Mouse (Mus musculus): ENCODE data around the gene Fbxo17.
A peak's percentile ranks its signal among the peaks of the same experiment; 100 is the strongest.

The Fbxo17 gene

DNA sequence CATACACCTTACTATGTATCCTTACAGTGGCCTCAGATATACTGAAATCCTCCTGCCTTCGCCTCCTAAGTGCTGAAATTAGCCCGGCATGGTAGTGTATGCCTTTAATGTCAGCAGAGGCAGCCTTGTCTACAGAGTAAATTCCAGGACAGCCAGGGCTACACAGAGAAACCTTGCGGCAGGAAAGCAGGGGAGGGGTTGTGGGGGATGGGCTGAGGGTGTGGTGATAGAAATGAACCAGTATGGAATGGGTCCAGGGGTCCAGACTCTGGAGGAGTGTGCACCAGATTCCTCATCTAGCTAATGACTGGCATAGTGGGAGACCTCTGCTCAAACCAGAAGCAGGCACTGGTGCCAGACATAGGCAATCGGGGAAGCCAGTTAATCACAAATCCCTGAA lies 2.6 kb downstream of the Fbxo17 start:
- DNase-seq (ENCODE audit: low spot score), result no peak

DNA sequence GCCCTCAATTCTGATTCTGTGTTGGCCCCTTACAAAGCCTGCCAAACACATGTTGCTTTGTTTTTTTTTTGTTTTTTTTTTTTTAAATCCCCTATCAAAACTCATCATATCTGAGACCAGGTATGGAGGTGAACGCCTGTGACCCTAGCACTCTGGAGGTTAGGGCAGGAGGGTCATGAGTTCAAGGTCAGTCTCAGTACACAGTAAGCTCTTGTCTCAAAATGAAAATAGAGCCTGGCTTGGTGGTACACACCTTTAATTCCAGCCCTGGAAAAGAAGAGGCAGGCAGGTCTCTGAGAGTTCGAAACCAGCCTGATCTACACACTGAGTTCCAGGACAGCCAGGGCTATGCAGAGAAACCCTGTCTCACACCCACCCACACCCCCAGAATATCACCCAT lies 3.0 kb downstream of the Fbxo17 start:
- DNase-seq (ENCODE audit: low spot score), result no peak

DNA sequence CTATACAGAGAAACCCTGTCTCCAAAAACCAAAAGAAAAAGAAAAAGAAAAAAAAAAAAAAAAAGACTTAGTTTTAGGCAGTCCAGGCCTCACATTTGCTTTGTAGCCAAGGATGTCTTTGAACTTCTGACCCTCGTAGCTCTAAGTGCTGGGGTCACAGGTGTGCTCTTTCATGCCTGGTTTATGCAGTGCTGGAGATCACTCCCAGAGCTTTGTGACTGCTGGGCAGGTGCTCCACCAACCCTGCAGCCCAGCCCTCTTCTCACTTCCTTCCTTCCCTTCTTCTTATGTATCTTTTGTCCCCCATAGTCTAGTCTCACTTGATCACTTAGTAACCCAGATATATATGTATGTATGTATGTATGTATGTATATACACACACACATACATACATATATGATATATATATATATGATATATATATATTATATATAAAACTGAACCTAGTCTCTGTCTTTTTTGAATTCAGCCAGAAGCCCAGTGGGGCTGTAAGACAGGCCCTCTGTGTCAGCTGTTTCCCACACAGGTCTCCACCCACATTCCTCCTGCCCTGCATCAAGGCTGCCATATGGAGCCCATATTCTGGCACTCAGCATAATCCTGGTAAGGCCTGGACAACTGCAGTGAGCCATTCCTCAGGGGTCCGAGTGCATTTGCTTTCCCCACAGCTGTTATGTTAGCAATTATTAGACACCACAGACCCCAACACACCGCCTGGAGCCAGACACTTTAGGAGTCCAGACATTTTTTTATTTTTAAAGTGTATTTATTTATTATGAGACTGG lies 4.3 kb downstream of the Fbxo17 start:
- DNase-seq (ENCODE audit: low spot score), result no peak

- DNase-seq (ENCODE audit: low spot score), result no peak
These were observed 5.5 kb downstream of the Fbxo17 start for GRCm38 (mm10) chr7:28722079-28722478.

DNA sequence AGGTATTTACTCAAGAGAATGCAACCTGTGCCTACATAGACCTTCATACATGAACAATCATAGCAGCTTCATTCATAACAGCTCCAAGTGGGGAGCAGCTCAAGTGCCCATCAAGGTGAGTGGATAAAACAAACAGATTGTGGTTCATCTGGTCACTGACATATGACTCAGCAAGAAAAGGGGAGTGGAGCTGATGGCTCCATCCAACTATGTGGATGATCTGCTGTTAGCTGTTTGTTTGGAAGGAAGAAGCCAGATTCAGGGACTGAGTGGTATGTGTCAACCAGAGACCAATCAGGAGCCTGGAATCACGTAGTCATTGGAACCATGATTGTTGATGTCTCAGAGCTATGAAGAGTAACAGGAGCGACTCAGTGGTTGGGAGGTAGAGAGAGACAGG lies 8.0 kb downstream of the Fbxo17 start:
- no peak for DNase-seq (ENCODE audit: low spot score)

- DNase-seq (ENCODE audit: low spot score), result peak; percentile 68
These were observed 10.0 kb downstream of the Fbxo17 start for GRCm38 (mm10) chr7:28726600-28726999.

- DNase-seq (ENCODE audit: low spot score), result peak; percentile 44
These were observed 11.2 kb downstream of the Fbxo17 start for GRCm38 (mm10) chr7:28727649-28728340.

DNA sequence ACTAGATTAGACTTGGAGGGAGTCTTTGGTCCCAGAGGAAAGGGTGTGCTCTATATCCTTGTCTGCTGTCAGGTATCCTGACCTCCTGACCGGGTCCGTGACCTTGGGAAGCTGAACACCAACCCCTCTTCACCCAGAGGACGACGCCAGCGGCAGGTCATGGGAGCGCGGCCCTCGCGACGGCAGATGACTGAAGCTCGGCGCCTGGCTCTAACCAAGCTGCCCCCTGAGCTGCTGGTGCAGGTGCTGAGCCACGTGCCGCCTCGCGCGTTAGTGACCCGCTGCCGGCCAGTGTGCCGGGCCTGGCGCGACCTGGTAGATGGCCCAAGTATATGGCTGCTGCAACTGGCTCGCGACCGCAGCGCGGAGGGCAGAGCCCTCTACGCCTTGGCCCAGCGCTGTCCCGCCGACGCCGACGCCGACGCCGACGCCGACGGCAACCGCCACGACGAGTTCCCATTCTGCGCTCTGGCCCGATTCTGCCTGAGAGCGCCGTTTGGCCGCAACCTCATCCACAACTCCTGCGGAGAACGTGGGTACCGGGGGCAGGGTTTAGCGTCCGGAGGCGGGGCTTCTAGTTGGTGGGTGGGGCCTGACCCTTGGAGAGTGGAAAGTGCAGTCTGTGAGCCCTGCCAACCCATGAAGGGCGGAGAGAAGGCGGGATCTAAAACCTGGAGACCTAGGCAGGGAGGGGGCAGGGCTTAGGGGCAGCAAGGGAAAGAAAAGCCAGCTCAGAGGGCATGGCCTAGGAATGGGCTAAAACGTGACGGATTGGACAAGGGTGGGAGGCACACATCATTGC lies 15.9 kb downstream of the Fbxo17 start:
- DNase-seq (ENCODE audit: low spot score), result no peak

DNA sequence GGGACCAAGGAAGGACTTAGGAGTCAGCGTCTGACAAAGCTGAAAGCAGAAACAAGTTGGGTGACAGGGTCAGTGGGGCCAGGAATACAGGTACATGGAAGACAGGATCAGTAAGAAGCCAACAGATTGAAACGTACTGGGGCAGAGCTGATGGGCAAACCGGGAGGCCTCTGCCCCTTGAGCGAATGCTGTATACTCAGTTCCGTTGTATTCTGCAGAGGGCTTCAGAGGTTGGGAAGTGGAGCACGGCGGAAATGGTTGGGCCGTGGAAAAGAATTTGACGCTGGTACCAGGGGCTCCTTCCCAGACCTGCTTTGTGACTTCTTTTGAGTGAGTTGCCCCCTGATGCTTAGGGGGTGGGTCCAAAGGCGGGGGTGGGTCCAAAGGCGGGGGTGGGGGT lies 16.6 kb downstream of the Fbxo17 start:
- no peak for DNase-seq (ENCODE audit: low spot score)

DNA sequence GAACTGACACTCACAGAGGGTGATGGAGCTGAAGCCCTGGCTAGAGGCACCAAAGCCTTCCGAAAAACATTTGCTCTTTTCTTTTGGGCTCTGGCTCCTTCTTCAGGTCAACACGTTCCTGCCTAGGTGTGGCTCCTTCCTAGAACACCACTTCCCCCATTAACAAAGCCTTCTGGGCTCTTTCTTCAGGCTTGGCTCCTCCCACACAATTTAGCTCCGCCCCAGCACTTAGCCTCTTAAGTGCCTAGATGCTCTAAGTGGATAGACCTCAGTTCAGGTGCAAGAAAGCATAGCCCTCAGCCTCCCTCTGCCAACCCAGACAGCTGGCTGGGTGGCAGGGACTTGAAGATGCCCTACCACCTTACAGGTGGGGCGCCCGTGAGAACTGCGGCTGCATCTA lies 19.1 kb downstream of the Fbxo17 start:
- DNase-seq (ENCODE audit: low spot score), result no peak

DNA sequence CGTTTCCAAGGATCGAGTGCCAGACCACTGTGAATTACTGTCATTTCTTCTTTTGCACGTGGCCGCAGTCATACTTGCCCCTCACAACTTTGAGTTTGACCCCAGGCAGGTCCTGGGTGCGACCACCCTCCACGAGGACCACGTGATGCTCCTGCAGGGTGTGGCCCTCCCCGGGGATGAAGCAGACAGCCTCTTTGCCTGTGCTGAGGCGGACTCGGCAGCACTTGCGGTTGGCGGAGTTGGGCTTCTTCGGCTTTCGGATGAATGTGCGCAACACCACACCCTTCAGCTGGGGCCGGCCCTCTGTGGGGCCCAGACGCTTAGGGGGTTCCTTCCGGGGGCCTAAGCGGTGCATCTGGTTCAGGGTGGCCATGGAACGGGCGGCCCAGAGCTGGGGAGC lies 23.2 kb downstream of the Fbxo17 start:
- no peak for DNase-seq (ENCODE audit: low spot score)

DNA sequence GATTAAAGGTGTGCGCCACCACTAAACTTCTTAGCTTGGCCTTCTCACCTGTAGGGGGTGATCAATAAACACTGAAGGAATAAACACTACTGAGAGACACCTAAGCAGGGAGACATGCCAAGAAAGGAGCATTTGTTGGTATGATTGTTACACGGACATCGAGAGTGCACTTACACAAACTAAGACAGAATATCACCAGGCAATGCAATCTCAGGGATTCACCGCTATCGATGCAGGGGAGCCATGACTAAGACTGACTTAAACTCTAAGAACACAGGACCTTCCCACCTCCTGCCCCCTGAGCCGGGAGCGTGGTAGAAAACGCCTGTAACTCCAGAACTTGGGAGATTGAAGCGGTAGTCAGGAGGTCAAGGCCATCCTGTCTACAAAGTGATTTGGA lies 24.3 kb downstream of the Fbxo17 start:
- DNase-seq (ENCODE audit: low spot score), result no peak

DNA sequence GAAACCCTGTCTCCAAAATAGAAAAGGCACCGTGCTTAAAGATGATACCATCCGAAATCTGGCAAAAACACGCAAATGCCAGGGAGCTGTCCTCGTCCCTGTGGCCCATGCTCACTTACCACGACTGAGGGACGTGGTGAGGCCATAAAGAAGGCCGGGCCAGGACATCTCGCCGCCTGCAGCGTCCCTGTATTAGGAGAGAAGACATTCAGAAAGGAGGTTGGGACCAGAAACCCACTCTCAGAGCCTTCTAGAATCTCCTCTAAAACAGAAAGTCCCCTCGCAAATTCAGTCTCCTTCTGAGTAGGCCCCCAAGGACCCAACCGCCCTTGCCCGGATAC lies 24.7 kb downstream of the Fbxo17 start:
- DNase-seq (ENCODE audit: low spot score), result no peak

- peak; percentile 99 for DNase-seq (ENCODE audit: low spot score)
These were observed 25.3 kb downstream of the Fbxo17 start, which contains the start of the genes Mrps12 and Sars2 for GRCm38 (mm10) chr7:28741709-28742438. Gene Mrps12 (minus strand): TSS chr7:28741820. Gene Sars2 (plus strand): TSS chr7:28741992.

GRCm38 (mm10) chr7:28749935-28750334 lies 33.3 kb downstream of the Fbxo17 start:
- no peak for DNase-seq (ENCODE audit: low spot score)

GRCm38 (mm10) chr7:28756079-28756478 lies 39.5 kb downstream of the Fbxo17 start, which contains the start of gene Ccer2:
Gene Ccer2 (plus strand): TSS chr7:28756174.
- no peak for DNase-seq (ENCODE audit: low spot score)

DNA sequence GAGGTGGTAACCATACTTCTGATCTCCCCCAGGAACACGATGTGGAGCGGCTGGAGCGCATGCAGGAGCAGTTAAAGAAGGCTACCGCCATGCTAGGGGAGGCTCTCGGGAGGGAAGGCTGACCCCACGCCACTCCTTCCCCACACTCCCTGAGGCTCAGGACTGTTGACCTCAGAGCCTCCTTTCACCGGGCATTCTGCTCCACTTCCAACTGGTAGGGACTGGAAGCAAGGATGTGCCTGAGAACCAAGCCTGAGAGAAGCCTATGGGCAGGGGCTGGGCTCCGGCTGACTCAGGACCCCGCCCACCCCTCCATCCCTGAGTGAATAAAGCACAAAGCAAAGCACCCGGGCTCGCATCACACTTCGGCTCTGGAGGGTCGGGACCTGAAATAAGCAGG lies 42.0 kb downstream of the Fbxo17 start:
- DNase-seq (ENCODE audit: low spot score), result no peak

GRCm38 (mm10) chr7:28761907-28762306 lies 45.3 kb downstream of the Fbxo17 start:
- DNase-seq (ENCODE audit: low spot score), result no peak

- no peak for DNase-seq (ENCODE audit: low spot score)
These were observed 48.6 kb downstream of the Fbxo17 start for GRCm38 (mm10) chr7:28765211-28765610.

- peak; percentile 99 for DNase-seq (ENCODE audit: low spot score)
These were observed 49.7 kb downstream of the Fbxo17 start, which contains the start of gene Sirt2 for GRCm38 (mm10) chr7:28766173-28766879. Gene Sirt2 (plus strand): TSS chr7:28766735.

- no peak for DNase-seq (ENCODE audit: low spot score)
These were observed 50.3 kb downstream of the Fbxo17 start for GRCm38 (mm10) chr7:28766910-28767309.
